Mouse (Mus musculus) spleen, postnatal 14 days (tissue): Measurements from ENCODE around the gene Mdfi.
"Not testable (repeated sequence)": the region's sequence is repeated elsewhere in the genome, so short reads cannot be mapped to it uniquely, and the experiment has no call there.

Experiments used
- DNase-seq, 2 experiments: peaks; one replicate each; pipeline ENCODE4 v3.0.0; 2021 to 2022; ENCODE audit warnings: low spot score in 2 of 2

Mdfi gene

GRCm38 (mm10) chr17:47834482-47834767 is at the start of gene Mdfi:
TSS of gene Mdfi (minus strand) at chr17:47834691.
- no peak for DNase-seq

- no peak for DNase-seq
Measured at GRCm38 (mm10) chr17:47883099-47883498, 48.6 kb upstream of the Mdfi start.

GRCm38 (mm10) chr17:47881330-47881729 is 46.8 kb upstream of the Mdfi start:
- no peak for DNase-seq

GRCm38 (mm10) chr17:47879207-47879606 is 44.7 kb upstream of the Mdfi start:
- DNase-seq = no peak

- no peak for DNase-seq
Measured at GRCm38 (mm10) chr17:47878378-47879089, 44.0 kb upstream of the Mdfi start.

- no peak for DNase-seq
Measured at GRCm38 (mm10) chr17:47877715-47878377, 43.4 kb upstream of the Mdfi start.

GRCm38 (mm10) chr17:47876776-47877714 is 42.6 kb upstream of the Mdfi start:
- no peak for DNase-seq

GRCm38 (mm10) chr17:47873341-47873791 is 38.9 kb upstream of the Mdfi start:
- DNase-seq = peak; percentile 66 to 79

- no peak for DNase-seq
Measured at GRCm38 (mm10) chr17:47872311-47873011, 38.0 kb upstream of the Mdfi start.

GRCm38 (mm10) chr17:47869874-47870273 is 35.4 kb upstream of the Mdfi start:
- DNase-seq = no peak

- no peak for DNase-seq
Measured at GRCm38 (mm10) chr17:47866037-47866436, 31.5 kb upstream of the Mdfi start.

- peak; percentile 62 to 79 for DNase-seq
Measured at GRCm38 (mm10) chr17:47864496-47864895, 30.0 kb upstream of the Mdfi start.

- no peak for DNase-seq
Measured at GRCm38 (mm10) chr17:47863437-47863836, 28.9 kb upstream of the Mdfi start.

GRCm38 (mm10) chr17:47863023-47863422 is 28.5 kb upstream of the Mdfi start:
- DNase-seq = no peak

GRCm38 (mm10) chr17:47855544-47855943 is 21.1 kb upstream of the Mdfi start:
- DNase-seq = no peak

- DNase-seq = no peak
Measured at GRCm38 (mm10) chr17:47854908-47855307, 20.4 kb upstream of the Mdfi start.

GRCm38 (mm10) chr17:47853760-47854159 is 19.3 kb upstream of the Mdfi start:
- no peak for DNase-seq

- DNase-seq = no peak
Measured at GRCm38 (mm10) chr17:47853336-47853735, 18.8 kb upstream of the Mdfi start.

GRCm38 (mm10) chr17:47851798-47852360 is 17.4 kb upstream of the Mdfi start:
- DNase-seq = not testable (repeated sequence)

- DNase-seq = no peak
Measured at GRCm38 (mm10) chr17:47850639-47851314, 16.3 kb upstream of the Mdfi start.

- no peak for DNase-seq
Measured at GRCm38 (mm10) chr17:47850035-47850434, 15.5 kb upstream of the Mdfi start.
